Mouse (Mus musculus): Measurements from ENCODE around the gene Ank.

Gene Ank

DNA sequence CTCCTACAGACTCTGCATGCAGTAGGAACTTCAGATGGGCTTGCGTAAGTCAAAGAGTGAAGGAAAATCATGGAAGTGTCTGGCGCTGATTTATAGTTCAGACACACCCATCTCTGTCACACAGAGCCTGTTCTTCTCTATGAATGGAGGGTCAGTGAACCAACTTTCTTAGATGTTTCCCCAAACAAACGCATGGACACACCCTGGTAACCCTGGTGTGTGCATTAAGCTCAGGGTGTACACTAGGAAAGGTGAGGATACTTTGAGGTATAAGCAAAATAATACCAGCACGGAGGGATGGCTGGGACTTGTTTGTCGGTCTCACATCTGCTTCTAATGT is 19.8 kb downstream of the Ank start:
- Histone ChIP-seq H3K9me3 (ENCODE audit: low read length) (no peaks in the 10 kb centered on the region), H3K4me3 (replicated peaks; ENCODE audit: low read length) (0 out of 2 replicates have a peak overlapping the region, but pooled peaks have one; percentile 7), H3K36me3 (ENCODE audit: insufficient read depth, low read length) (no peaks in the 10 kb centered on the region), H3K4me1 (replicated peaks; ENCODE audit: low read depth, low read length) (peaks cover 76% of the 10 kb centered on the region), H3K27me3 (ENCODE audit: insufficient read depth, low read length) (peaks cover 20% of the 10 kb centered on the region; the same call in 1 of the 2 replicates)
- no peak for TF ChIP-seq NANOG (IDR thresholded peaks at IDR 0.05; ENCODE audit: borderline replicate concordance, low read length)
- no peak for TF ChIP-seq CTCF (conservative IDR thresholded peaks at IDR 0.05; ENCODE audit: low read length)
- TF ChIP-seq POU5F1 (IDR thresholded peaks at IDR 0.05; ENCODE audit: borderline replicate concordance, low read length): no peak

DNA sequence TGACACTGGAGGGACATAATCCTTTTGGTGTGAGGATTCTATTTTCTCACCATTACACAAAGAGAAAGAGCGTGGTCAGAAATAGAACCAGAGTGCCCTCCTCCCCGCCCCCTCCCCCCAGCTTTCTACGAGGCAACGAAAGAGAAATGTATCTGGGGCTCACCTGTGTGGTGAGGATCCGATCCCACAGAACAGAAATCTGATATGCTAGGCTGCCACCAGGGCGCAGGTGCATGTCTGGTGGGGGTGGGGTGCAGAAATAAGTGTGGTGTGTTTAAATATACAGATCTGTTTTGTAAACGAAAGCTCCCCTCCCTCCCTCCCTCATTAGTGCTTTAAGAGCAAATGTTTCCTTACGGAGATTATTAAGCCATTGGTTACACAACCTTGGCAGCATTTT is 20.6 kb downstream of the Ank start:
- no peaks in the 10 kb centered on the region for H3K9me3 ChIP-seq (ENCODE audit: low read length)

GRCm38 (mm10) chr15:27488042-27488441 is 21.6 kb downstream of the Ank start:
- Histone ChIP-seq H3K4me3 (replicated peaks; ENCODE audit: low read length) (no peak overlapping the region), H3K27me3 (ENCODE audit: insufficient read depth, low read length) (peaks cover 20% of the 10 kb centered on the region), H3K9me3 (ENCODE audit: low read length) (no peaks in the 10 kb centered on the region), H3K4me1 (replicated peaks; ENCODE audit: low read depth, low read length) (peaks cover 70% of the 10 kb centered on the region), H3K36me3 (ENCODE audit: insufficient read depth, low read length) (no peaks in the 10 kb centered on the region)
- TF ChIP-seq CTCF (conservative IDR thresholded peaks at IDR 0.05; ENCODE audit: low read length) (no peak), NANOG (IDR thresholded peaks at IDR 0.05; ENCODE audit: borderline replicate concordance, low read length) (no peak), POU5F1 (IDR thresholded peaks at IDR 0.05; ENCODE audit: borderline replicate concordance, low read length) (no peak)

More for the DNA sequence above, 20.6 kb downstream of the Ank start:
- H3K27me3 ChIP-seq (ENCODE audit: insufficient read depth, low read length): peaks cover 20% of the 10 kb centered on the region
- H3K4me1 ChIP-seq (replicated peaks; ENCODE audit: low read depth, low read length): peaks cover 74% of the 10 kb centered on the region
- H3K4me3 ChIP-seq (replicated peaks; ENCODE audit: low read length): no peak overlapping the region
- TF ChIP-seq CTCF (conservative IDR thresholded peaks at IDR 0.05; ENCODE audit: low read length): no peak
- no peak for TF ChIP-seq POU5F1 (IDR thresholded peaks at IDR 0.05; ENCODE audit: borderline replicate concordance, low read length)
- no peak for TF ChIP-seq NANOG (IDR thresholded peaks at IDR 0.05; ENCODE audit: borderline replicate concordance, low read length)
- H3K36me3 ChIP-seq (ENCODE audit: insufficient read depth, low read length): no peaks in the 10 kb centered on the region

DNA sequence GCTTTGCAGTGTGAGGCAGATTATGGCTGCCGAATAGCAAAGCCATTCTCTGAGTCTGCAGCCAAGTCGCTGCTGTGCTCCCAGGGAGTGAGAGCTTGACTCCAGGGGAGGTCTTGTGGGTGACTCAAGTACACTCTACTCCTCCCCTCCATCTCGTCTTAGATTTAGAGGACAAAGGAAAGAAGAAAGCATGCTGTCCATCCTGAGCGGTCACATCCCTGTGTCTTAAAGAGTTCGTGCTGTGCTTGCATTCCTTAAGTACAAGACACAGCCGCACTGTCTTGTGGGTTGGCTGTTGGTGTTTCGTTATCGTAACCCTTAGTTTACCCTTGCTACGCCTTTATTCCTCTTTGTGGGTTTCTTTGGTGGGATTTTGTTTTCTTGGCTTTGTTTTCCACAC is 24.2 kb downstream of the Ank start:
- TF ChIP-seq NANOG (IDR thresholded peaks at IDR 0.05; ENCODE audit: borderline replicate concordance, low read length): peak; percentile 38; the same call in 1 of the 2 replicates
- no peak for TF ChIP-seq CTCF (conservative IDR thresholded peaks at IDR 0.05; ENCODE audit: low read length)
- TF ChIP-seq POU5F1 (IDR thresholded peaks at IDR 0.05; ENCODE audit: borderline replicate concordance, low read length): no peak
- H3K36me3 ChIP-seq (ENCODE audit: insufficient read depth, low read length): no peaks in the 10 kb centered on the region

DNA sequence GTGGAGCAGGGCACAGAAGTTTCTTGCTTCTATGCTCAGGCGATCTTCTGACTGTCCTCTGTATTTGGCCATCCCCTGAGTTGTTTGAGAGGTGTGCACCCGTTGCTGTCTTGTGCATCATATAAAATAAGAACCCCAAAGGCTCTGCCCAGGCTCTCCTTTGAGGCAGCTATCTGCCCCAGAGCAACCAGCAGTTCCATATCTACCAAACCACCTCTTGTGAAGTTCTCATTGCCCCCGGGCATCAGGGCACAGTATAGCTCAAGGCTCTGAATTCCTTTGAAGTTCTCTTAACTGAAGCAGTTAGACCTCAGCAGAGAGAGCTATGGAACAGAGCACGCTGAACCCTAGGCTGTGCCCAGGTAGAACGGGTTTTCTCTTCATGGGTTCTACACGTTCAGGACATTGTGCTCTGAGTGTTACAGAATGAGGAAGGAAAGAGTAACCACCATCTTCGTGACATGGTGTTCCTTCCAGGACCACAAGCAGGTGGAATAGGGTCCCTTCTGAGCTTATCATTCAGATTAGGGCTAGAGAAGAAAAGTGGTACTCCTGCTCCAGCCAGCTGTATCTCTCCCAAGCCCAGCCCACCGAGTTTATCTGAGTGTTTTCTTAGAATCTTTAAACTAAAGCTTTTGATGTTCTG is 25.1 kb downstream of the Ank start:
- TF ChIP-seq POU5F1 (IDR thresholded peaks at IDR 0.05; ENCODE audit: borderline replicate concordance, low read length) (no peak), NANOG (IDR thresholded peaks at IDR 0.05; ENCODE audit: borderline replicate concordance, low read length) (no peak), CTCF (conservative IDR thresholded peaks at IDR 0.05; ENCODE audit: low read length) (no peak)
- Histone ChIP-seq H3K4me1 (replicated peaks; ENCODE audit: low read depth, low read length) (peaks cover 51% of the 10 kb centered on the region), H3K36me3 (ENCODE audit: insufficient read depth, low read length) (no peaks in the 10 kb centered on the region), H3K27me3 (ENCODE audit: insufficient read depth, low read length) (peaks cover 15% of the 10 kb centered on the region), H3K9me3 (ENCODE audit: low read length) (no peaks in the 10 kb centered on the region), H3K4me3 (replicated peaks; ENCODE audit: low read length) (no peak overlapping the region)

More for the DNA sequence above, 24.2 kb downstream of the Ank start:
- peaks cover 55% of the 10 kb centered on the region for H3K4me1 ChIP-seq (replicated peaks; ENCODE audit: low read depth, low read length)
- H3K9me3 ChIP-seq (ENCODE audit: low read length): no peaks in the 10 kb centered on the region
- H3K27me3 ChIP-seq (ENCODE audit: insufficient read depth, low read length): peaks cover 20% of the 10 kb centered on the region
- H3K4me3 ChIP-seq (replicated peaks; ENCODE audit: low read length): no peak overlapping the region

- Histone ChIP-seq H3K4me3 (replicated peaks; ENCODE audit: low read length) (no peak overlapping the region), H3K36me3 (ENCODE audit: insufficient read depth, low read length) (no peaks in the 10 kb centered on the region), H3K27me3 (ENCODE audit: insufficient read depth, low read length) (peaks cover 12% of the 10 kb centered on the region), H3K4me1 (replicated peaks; ENCODE audit: low read depth, low read length) (peaks cover 54% of the 10 kb centered on the region), H3K9me3 (ENCODE audit: low read length) (no peaks in the 10 kb centered on the region)
- no peak for TF ChIP-seq NANOG (IDR thresholded peaks at IDR 0.05; ENCODE audit: borderline replicate concordance, low read length)
- no peak for TF ChIP-seq CTCF (conservative IDR thresholded peaks at IDR 0.05; ENCODE audit: low read length)
- no peak for TF ChIP-seq POU5F1 (IDR thresholded peaks at IDR 0.05; ENCODE audit: borderline replicate concordance, low read length)
These were observed 25.7 kb downstream of the Ank start for GRCm38 (mm10) chr15:27492156-27492555.

DNA sequence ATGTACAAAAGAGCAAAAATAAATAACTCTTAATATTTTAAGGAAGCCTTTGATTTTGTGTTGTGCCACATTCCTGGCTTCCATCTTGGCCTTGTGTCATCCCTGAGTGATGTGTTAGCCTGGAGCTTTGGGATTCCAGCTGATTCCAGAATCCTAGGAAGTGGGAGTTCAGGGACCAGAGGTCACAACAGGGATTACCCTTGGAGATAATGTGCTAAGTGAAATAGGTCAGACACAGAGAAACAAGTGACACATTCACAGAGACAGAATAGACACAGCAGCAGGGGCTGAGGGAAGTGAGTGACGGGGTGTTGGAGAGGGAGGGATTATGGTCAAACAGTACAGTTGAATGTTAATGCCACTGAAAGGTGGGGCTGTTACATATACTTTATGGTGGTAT is 26.3 kb downstream of the Ank start:
- TF ChIP-seq CTCF (conservative IDR thresholded peaks at IDR 0.05; ENCODE audit: low read length) (no peak), NANOG (IDR thresholded peaks at IDR 0.05; ENCODE audit: borderline replicate concordance, low read length) (no peak), POU5F1 (IDR thresholded peaks at IDR 0.05; ENCODE audit: borderline replicate concordance, low read length) (no peak)
- no peak overlapping the region for H3K4me3 ChIP-seq (replicated peaks; ENCODE audit: low read length)

DNA sequence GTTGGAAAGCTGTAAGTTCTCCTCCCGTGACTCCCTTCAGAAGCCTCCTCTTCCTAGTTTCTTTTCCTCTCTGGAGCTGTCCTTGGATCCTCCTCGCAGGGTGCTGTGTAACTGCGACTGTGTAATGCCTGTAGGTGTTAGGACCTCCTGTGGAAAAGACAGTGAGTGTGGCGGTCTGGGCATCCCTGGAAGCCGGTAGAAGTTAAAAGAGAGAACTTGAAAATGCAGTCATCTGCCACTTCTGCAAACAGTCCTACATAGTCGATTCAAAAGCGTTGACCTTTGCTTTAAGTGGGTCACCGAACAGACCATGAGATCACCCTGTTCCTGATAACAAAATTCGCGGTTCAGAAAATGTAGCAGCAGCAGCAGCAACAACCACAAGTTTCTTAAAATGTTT is 27.0 kb downstream of the Ank start:
- peaks cover 41% of the 10 kb centered on the region for H3K4me1 ChIP-seq (replicated peaks; ENCODE audit: low read depth, low read length)
- H3K27me3 ChIP-seq (ENCODE audit: insufficient read depth, low read length): peaks cover 6% of the 10 kb centered on the region
- H3K4me3 ChIP-seq (replicated peaks; ENCODE audit: low read length): no peak overlapping the region
- no peaks in the 10 kb centered on the region for H3K9me3 ChIP-seq (ENCODE audit: low read length)
- TF ChIP-seq NANOG (IDR thresholded peaks at IDR 0.05; ENCODE audit: borderline replicate concordance, low read length): no peak
- H3K36me3 ChIP-seq (ENCODE audit: insufficient read depth, low read length): no peaks in the 10 kb centered on the region

More for the DNA sequence above, 26.3 kb downstream of the Ank start:
- Histone ChIP-seq H3K36me3 (ENCODE audit: insufficient read depth, low read length) (no peaks in the 10 kb centered on the region), H3K9me3 (ENCODE audit: low read length) (no peaks in the 10 kb centered on the region), H3K4me1 (replicated peaks; ENCODE audit: low read depth, low read length) (peaks cover 49% of the 10 kb centered on the region), H3K27me3 (ENCODE audit: insufficient read depth, low read length) (peaks cover 10% of the 10 kb centered on the region)

- Histone ChIP-seq H3K4me3 (replicated peaks; ENCODE audit: low read length) (no peak overlapping the region), H3K4me1 (replicated peaks; ENCODE audit: low read depth, low read length) (peaks cover 23% of the 10 kb centered on the region), H3K9me3 (ENCODE audit: low read length) (no peaks in the 10 kb centered on the region), H3K27me3 (ENCODE audit: insufficient read depth, low read length) (no peaks in the 10 kb centered on the region; the same call in 1 of the 2 replicates), H3K36me3 (ENCODE audit: insufficient read depth, low read length) (no peaks in the 10 kb centered on the region)
- TF ChIP-seq CTCF (conservative IDR thresholded peaks at IDR 0.05; ENCODE audit: low read length) (no peak), POU5F1 (IDR thresholded peaks at IDR 0.05; ENCODE audit: borderline replicate concordance, low read length) (no peak), NANOG (IDR thresholded peaks at IDR 0.05; ENCODE audit: borderline replicate concordance, low read length) (no peak)
These were observed 29.5 kb downstream of the Ank start for GRCm38 (mm10) chr15:27495981-27496401.

Measured in E14TG2a.4 (cell line).